Mouse (Mus musculus): ENCODE measurements around the gene Kif18b. TPM values are rescaled to one million over a fixed set of nuclear protein-coding genes. Genes with fewer than 3 reads are reported as not detected.

Kif18b gene
- polyA plus RNA-seq, 1 experiment from 2014 or later: 8.9 TPM

DNA sequence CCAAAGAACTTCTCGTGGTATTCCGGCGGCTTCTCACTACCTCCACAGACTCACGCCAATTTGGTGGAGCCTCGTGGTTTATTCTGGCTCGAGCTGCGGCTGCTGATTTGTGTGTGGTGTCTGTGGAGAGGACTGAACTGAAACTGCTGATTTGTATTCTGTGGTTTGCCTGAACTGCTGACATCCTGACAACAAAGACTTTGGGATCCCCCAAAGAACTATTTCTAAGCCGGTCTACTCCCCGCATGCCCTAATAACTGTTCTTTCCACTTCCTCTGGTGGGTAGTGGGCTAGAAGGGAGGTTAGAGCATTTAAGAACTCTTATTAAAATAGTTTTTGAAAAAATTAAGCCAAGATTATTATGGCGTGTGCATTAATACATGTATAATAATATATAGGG is 5.7 kb upstream of the Kif18b start:
- Histone ChIP-seq H3K4me3 (replicated peaks) (no peak overlapping the region), H3K9ac (no peak overlapping the region), H3K27ac (no peak overlapping the region), H3K36me3 (no peaks in the 10 kb centered on the region), H3K27me3 (replicated peaks) (no peaks in the 10 kb centered on the region), H3K9me3 (no peaks in the 10 kb centered on the region), H3K4me2 (replicated peaks) (no peak overlapping the region), H3K4me1 (replicated peaks) (no peaks in the 10 kb centered on the region)
- 90% methylated on average over 10 of the region's 10 CpGs for WGBS
- ATAC-seq: no peak

DNA sequence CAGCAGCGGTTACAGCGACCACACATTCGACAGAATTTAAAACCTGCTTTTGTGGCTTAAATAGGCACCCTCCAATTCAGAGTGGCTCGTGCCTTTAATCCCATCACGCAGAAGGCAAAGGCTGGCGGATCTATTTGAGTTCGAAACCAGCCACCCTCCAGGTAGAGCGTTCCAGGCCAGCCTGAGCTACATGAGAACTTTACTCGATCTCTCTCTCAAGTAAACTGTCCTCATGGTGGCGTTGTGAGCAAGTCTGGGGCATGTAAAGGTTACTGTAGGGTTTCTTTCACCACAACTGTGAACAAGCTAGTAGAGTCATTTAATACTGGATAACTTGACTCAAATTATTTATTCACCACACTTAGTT is 410 bp upstream of the Kif18b start:
- peak; percentile 53 for ATAC-seq
- peak overlapping the region; percentile 75 for H3K4me2 ChIP-seq (replicated peaks)
- peak overlapping the region; percentile 53 for H3K9ac ChIP-seq
- 2% methylated on average over 10 of the region's 10 CpGs for WGBS
- no peaks in the 10 kb centered on the region for H3K9me3 ChIP-seq
- no peaks in the 10 kb centered on the region for H3K27me3 ChIP-seq (replicated peaks)
- 0 out of 2 replicates have a peak, but pooled peaks cover 3% of the 10 kb centered on the region for H3K36me3 ChIP-seq
- peak overlapping the region; percentile 74 for H3K4me3 ChIP-seq (replicated peaks)
- peaks cover 10% of the 10 kb centered on the region; the same call in 1 of the 2 replicates for H3K4me1 ChIP-seq (replicated peaks)
- peak overlapping the region; percentile 90 for H3K27ac ChIP-seq

DNA sequence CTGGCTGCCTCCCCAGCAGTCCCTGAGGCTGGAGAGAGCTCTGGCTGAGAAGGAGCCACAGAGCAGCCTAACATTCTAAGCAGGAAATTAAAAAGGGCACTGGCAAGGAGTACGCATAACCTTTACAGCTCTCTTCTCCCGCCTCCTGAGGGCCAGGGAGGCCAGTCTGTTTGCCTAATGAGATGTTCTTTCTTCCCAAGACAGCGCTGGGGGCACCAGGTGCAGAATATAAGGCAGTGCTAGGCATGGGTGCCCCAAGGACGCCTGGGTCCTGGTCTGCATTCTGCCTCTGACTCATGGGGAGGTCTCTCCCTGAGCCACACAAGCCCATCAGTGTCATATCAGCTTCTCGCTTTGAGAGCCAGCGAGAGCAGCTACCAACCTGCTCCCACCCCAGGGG is 3.4 kb downstream of the Kif18b start:
- Histone ChIP-seq H3K9me3 (no peaks in the 10 kb centered on the region), H3K4me2 (replicated peaks) (no peak overlapping the region), H3K27me3 (replicated peaks) (no peaks in the 10 kb centered on the region), H3K9ac (no peak overlapping the region), H3K4me3 (replicated peaks) (no peak overlapping the region), H3K4me1 (replicated peaks) (peaks cover 10% of the 10 kb centered on the region; the same call in 1 of the 2 replicates), H3K27ac (no peak overlapping the region), H3K36me3 (0 out of 2 replicates have a peak, but pooled peaks cover 3% of the 10 kb centered on the region)
- 79% methylated on average over 6 of the region's 6 CpGs for WGBS
- no peak for ATAC-seq

DNA sequence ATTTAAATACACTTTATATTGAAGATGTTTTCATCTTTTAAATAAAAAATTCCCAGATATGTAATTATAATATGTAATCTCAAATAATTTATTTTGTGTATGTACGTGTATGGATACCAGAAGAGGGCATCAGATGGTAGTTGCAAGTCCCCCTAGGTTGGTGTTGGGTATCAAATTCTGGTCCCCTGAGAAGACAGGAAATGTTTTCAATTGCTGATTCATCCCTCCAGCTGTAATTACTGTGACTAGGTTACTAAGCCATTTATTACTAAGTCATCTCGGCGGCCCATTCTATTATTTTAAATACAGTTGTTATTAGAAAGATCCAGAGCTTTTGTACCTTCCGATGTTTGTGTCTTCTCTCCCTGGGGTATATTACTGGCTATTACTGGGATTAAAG is 6.8 kb downstream of the Kif18b start:
- Histone ChIP-seq H3K27ac (no peak overlapping the region), H3K9ac (no peak overlapping the region), H3K4me3 (replicated peaks) (no peak overlapping the region), H3K9me3 (no peaks in the 10 kb centered on the region), H3K27me3 (replicated peaks) (no peaks in the 10 kb centered on the region), H3K4me1 (replicated peaks) (peaks cover 10% of the 10 kb centered on the region; the same call in 1 of the 2 replicates), H3K36me3 (peaks cover 25% of the 10 kb centered on the region), H3K4me2 (replicated peaks) (no peak overlapping the region)
- 85% methylated on average over 4 of the region's 4 CpGs for WGBS
- ATAC-seq: no peak

DNA sequence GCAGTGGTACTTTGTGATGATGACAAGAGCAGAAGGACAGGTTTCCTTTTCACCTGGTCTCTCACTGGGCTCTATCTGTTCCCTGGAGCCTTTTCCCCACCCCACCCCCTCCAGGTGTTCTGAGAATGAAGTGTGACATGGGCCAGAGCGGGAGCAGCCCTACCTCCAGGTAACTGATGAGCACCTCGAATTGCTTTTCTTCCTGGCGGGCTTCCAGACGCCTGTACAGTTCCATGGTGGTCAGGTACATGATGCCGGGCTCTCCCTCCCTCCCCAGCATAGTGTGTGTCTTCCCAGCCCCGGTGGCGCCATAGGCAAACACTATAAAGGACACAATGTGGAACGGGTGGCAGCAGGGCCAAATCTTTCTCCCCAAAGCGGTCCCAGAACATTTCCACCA is 9.5 kb downstream of the Kif18b start:
- Histone ChIP-seq H3K27me3 (replicated peaks) (no peaks in the 10 kb centered on the region), H3K9ac (no peak overlapping the region), H3K36me3 (peaks cover 34% of the 10 kb centered on the region), H3K4me1 (replicated peaks) (no peaks in the 10 kb centered on the region), H3K4me2 (replicated peaks) (no peak overlapping the region), H3K4me3 (replicated peaks) (no peak overlapping the region), H3K9me3 (no peaks in the 10 kb centered on the region), H3K27ac (no peak overlapping the region)
- 89% methylated on average over 9 of the region's 9 CpGs for WGBS
- ATAC-seq: no peak

DNA sequence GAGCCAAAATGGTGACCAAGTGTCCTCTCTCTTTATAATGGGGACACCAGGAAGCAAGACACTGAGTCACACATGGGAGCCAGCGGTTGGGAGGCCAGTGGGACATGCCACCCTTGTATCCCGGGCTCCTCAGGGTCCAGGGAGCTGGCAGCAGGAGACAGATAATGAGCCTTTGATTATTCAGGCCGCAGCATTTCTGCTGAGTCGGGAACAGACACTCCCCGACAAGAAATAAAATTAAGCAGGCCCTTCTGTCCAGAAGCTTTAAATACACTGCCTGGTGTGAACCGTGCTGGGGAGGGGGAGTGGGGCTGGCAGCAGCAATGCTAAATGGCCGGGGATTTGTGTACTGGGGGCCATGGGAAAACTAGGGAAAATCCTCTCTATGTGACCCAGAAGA is 13.5 kb downstream of the Kif18b start:
- H3K4me2 ChIP-seq (replicated peaks): no peak overlapping the region
- no peak for ATAC-seq
- no peak overlapping the region for H3K4me3 ChIP-seq (replicated peaks)
- no peaks in the 10 kb centered on the region for H3K9me3 ChIP-seq
- WGBS: 63% methylated on average over 7 of the region's 7 CpGs
- no peak overlapping the region for H3K9ac ChIP-seq
- H3K36me3 ChIP-seq: peaks cover 68% of the 10 kb centered on the region
- no peaks in the 10 kb centered on the region for H3K4me1 ChIP-seq (replicated peaks)
- H3K27ac ChIP-seq: no peak overlapping the region
- no peaks in the 10 kb centered on the region for H3K27me3 ChIP-seq (replicated peaks)

DNA sequence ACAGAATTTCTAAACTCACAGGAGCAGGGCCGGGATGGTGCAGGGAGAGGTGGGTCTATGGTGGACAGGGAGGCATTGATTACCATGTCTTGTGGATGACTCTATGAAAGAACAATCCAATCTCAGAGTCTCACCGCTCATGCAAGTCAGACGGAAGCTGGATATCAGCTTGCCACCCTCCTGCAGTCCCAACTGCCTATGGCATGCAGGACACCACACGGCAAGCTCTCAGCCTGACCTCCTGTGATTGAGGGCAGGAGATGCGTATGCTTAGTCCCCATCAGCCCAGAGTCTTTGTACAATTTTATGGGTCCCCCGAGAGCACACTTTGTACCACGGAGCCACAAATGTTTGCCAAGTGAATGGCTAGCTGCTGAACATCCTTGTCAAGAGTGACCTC is 21.3 kb downstream of the Kif18b start:
- ATAC-seq: no peak
- no peaks in the 10 kb centered on the region for H3K4me1 ChIP-seq (replicated peaks)
- no peaks in the 10 kb centered on the region for H3K9me3 ChIP-seq
- H3K27me3 ChIP-seq (replicated peaks): no peaks in the 10 kb centered on the region
- 66% methylated on average over 7 of the region's 7 CpGs for WGBS
- peaks cover 33% of the 10 kb centered on the region for H3K36me3 ChIP-seq
- H3K9ac ChIP-seq: no peak overlapping the region
- no peak overlapping the region for H3K4me2 ChIP-seq (replicated peaks)
- no peak overlapping the region for H3K27ac ChIP-seq
- H3K4me3 ChIP-seq (replicated peaks): no peak overlapping the region

DNA sequence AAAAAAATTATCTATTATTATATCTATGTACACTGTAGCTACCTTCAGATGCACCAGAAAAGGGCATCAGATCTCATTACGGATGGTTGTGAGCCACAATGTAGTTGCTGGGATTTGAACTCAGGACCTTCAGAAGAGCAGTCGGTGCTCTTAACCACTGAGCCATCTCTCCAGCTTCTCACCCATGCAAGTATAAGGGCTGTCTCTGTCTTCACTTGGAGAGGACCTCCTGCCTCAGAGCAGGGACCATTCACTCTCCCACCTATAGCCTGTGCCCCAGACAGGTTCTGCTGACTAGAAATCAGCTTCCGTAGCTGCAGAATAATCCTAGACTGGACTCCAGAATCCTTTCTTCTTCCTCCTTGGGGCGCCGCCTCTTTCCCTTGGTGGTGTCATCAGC is 22.8 kb downstream of the Kif18b start:
- H3K4me1 ChIP-seq (replicated peaks): no peaks in the 10 kb centered on the region
- peaks cover 18% of the 10 kb centered on the region for H3K36me3 ChIP-seq
- H3K4me2 ChIP-seq (replicated peaks): no peak overlapping the region
- H3K27me3 ChIP-seq (replicated peaks): no peaks in the 10 kb centered on the region
- H3K9ac ChIP-seq: no peak overlapping the region
- 87% methylated on average over 5 of the region's 5 CpGs for WGBS
- H3K27ac ChIP-seq: no peak overlapping the region
- H3K4me3 ChIP-seq (replicated peaks): no peak overlapping the region
- H3K9me3 ChIP-seq: no peaks in the 10 kb centered on the region
- no peak for ATAC-seq

DNA sequence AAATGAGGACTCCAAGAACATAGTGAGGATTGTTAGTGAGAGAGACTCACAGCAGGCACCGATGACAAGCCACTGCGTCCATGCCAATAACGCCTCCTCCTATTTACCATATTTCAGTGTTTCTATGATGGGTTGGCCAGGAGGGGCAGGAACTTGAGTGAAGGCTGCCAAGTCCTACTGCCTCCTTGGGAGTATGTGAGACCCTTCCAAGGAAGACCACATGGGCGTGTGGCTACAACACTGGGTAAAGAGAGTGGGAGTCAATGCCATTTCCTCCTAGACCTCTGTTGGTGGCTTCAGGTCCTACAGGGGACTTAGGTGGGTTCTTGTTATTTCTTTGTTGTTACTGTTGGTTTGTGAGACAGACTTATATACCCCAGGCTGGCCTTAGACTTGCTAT is 23.7 kb downstream of the Kif18b start:
- Histone ChIP-seq H3K4me2 (replicated peaks) (no peak overlapping the region), H3K9me3 (no peaks in the 10 kb centered on the region), H3K4me1 (replicated peaks) (no peaks in the 10 kb centered on the region), H3K36me3 (peaks cover 10% of the 10 kb centered on the region), H3K4me3 (replicated peaks) (no peak overlapping the region), H3K9ac (no peak overlapping the region), H3K27me3 (replicated peaks) (peaks cover 3% of the 10 kb centered on the region; the same call in 1 of the 2 replicates), H3K27ac (no peak overlapping the region)
- whole genome bisulfite sequencing: 64% methylated on average over 4 of the region's 4 CpGs
- ATAC-seq: no peak

DNA sequence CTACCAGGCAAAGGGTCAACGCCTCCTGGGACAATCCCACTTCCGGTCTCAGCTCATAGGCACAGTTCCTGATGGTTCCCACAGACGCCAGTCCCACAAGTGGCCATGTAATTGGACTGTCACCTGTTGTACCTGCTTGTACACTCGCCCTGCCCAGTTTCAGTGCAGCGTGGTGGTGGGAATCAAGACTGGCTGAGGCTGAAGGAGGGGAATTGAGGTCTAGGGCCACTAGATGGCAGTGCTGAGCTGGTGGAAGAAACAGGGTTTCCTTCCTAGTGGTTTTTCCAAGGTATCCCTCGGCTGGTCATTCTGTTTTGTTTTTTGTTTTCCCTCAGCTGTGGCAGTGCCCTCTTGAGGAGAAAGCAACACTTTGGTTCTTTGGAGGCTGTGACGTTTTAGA is 24.2 kb downstream of the Kif18b start, which contains the start of gene Gfap:
TSS of gene Gfap (minus strand) at position 150 of the 400 bp plus-strand sequence.
- no peaks in the 10 kb centered on the region for H3K4me1 ChIP-seq (replicated peaks)
- WGBS: 11% methylated on average over 7 of the region's 7 CpGs
- H3K36me3 ChIP-seq: peaks cover 6% of the 10 kb centered on the region
- no peak within 1 kb of the TSS for H3K4me2 ChIP-seq (replicated peaks)
- peaks cover 3% of the 10 kb centered on the region; the same call in 1 of the 2 replicates for H3K27me3 ChIP-seq (replicated peaks)
- ATAC-seq: peak; percentile 54
- no peak within 1 kb of the TSS for H3K9ac ChIP-seq
- no peak within 1 kb of the TSS for H3K27ac ChIP-seq
- H3K9me3 ChIP-seq: no peaks in the 10 kb centered on the region
- no peak within 1 kb of the TSS for H3K4me3 ChIP-seq (replicated peaks)

DNA sequence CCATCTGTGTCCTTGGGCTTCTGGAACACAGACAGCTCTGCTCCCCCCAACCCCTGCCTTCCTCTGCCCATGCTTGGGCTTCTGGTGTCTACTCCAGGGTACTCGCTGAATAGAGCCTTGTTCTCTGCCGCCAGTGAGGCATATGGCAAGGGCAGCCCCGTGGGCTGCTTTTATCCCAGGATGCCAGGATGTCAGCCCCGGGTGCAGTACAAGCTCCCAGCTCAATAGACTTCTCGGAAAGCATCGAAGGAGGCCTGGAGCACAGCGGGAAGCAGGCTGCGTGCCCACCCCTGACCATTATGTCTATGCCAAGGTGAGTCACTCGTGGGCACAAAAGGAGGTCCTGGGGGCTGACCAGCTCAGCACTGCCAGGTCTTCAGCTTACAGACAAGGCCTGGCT is 26.5 kb downstream of the Kif18b start:
- no peaks in the 10 kb centered on the region for H3K9me3 ChIP-seq
- no peak overlapping the region for H3K4me2 ChIP-seq (replicated peaks)
- no peaks in the 10 kb centered on the region for H3K36me3 ChIP-seq
- no peak for ATAC-seq
- H3K4me3 ChIP-seq (replicated peaks): no peak overlapping the region
- peaks cover 3% of the 10 kb centered on the region; the same call in 1 of the 2 replicates for H3K27me3 ChIP-seq (replicated peaks)
- no peak overlapping the region for H3K9ac ChIP-seq
- WGBS: 80% methylated on average over 9 of the region's 9 CpGs
- H3K27ac ChIP-seq: no peak overlapping the region
- H3K4me1 ChIP-seq (replicated peaks): peaks cover 2% of the 10 kb centered on the region

DNA sequence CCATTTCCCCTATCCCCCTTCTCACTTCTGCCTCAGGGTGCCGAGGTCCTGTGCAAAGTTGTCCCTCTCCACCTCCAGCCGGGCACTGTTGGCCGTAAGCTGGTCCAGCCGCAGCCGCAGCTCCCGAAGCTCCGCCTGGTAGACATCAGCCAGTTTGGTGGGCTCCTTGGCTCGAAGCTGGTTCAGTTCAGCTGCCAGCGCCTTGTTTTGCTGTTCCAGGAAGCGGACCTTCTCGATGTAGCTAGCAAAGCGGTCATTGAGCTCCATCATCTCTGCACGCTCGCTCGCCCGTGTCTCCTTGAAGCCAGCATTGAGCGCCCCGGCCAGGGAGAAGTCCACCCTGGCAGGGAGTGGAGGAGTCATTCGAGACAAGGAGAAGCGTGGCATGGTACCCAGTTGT is 28.3 kb downstream of the Kif18b start:
- H3K4me3 ChIP-seq (replicated peaks): no peak overlapping the region
- H3K4me1 ChIP-seq (replicated peaks): peaks cover 7% of the 10 kb centered on the region
- no peak for ATAC-seq
- no peak overlapping the region for H3K4me2 ChIP-seq (replicated peaks)
- H3K9me3 ChIP-seq: no peaks in the 10 kb centered on the region
- WGBS: 77% methylated on average over 20 of the region's 20 CpGs
- no peak overlapping the region for H3K9ac ChIP-seq
- no peak overlapping the region for H3K27ac ChIP-seq
- H3K27me3 ChIP-seq (replicated peaks): peaks cover 3% of the 10 kb centered on the region; the same call in 1 of the 2 replicates
- no peaks in the 10 kb centered on the region for H3K36me3 ChIP-seq

DNA sequence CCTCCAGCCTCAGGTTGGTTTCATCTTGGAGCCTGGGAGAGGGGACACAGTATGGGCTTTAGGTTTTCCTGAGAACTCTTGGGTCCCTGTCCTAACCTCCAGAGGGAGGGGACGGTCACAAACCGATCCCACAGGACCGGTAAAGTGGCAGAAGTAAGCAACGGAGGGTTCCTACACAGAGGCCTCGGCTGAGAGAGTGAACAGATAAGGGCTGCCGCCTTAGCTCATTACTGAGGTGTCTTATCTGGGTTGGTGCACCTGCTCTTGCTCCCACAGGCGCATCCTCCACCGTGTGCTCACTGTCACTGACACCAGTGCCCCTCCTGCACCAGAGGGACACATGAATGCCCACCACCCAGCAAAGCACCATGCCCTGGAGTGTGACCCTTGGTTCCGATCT is 29.1 kb downstream of the Kif18b start:
- WGBS: 66% methylated on average over 9 of the region's 9 CpGs
- Histone ChIP-seq H3K4me1 (replicated peaks) (peaks cover 7% of the 10 kb centered on the region), H3K9me3 (no peaks in the 10 kb centered on the region), H3K27me3 (replicated peaks) (peaks cover 3% of the 10 kb centered on the region; the same call in 1 of the 2 replicates), H3K4me3 (replicated peaks) (no peak overlapping the region), H3K4me2 (replicated peaks) (no peak overlapping the region), H3K36me3 (no peaks in the 10 kb centered on the region), H3K27ac (no peak overlapping the region), H3K9ac (no peak overlapping the region)
- ATAC-seq: peak; percentile 67; the same call in 1 of the 2 replicates
